Mouse (Mus musculus) frontal cortex, postnatal 36 days (tissue): ENCODE measurements around the gene Crkl.

Source experiments
- DNase-seq, 2 experiments: peaks; one replicate each; pipeline ENCODE4 v3.0.0; 2022; ENCODE audit warnings: low spot score in 2 of 2

Gene Crkl

GRCm38 (mm10) chr16:17528276-17528675 is 76.5 kb downstream of the Crkl start:
- DNase-seq = no peak

DNA sequence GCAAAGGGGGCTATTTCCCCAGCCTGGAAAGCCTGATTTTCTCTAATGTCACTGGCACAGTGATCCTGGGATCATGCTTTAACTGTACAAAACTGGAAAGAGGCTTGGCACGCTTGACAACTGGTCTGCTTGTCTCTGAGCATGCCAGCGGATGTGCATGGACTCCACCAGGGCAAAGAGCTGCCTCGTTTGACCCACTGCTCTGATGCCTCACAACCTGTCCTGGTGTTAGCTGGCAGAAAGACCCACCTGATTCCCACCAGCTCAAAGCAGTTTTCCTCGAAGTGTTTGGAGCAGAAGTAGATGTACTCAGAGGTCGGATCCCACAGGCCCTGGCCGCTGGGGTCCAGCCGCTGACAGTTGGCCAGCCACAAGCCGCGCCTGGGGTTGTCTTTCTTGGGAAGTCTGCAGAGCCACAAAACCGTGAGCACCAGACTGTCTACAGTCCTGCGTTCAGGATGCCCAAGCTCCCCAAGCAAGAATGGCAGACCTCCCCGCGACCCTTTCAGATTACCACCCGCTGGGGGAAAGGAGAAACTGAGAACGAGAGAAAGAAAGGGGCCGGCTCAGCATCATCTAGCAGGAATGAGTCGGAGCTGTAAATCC is 78.3 kb downstream of the Crkl start:
- DNase-seq = no peak

- peak; percentile 96 for DNase-seq
Measured at GRCm38 (mm10) chr16:17530640-17531288, 79.0 kb downstream of the Crkl start, which contains the start of gene Thap7. Gene Thap7, minus strand, starts transcription at chr16:17531136.

GRCm38 (mm10) chr16:17532271-17532670 is 80.5 kb downstream of the Crkl start:
- no peak for DNase-seq

- DNase-seq = no peak
Measured at GRCm38 (mm10) chr16:17532676-17533329, 81.0 kb downstream of the Crkl start.

DNA sequence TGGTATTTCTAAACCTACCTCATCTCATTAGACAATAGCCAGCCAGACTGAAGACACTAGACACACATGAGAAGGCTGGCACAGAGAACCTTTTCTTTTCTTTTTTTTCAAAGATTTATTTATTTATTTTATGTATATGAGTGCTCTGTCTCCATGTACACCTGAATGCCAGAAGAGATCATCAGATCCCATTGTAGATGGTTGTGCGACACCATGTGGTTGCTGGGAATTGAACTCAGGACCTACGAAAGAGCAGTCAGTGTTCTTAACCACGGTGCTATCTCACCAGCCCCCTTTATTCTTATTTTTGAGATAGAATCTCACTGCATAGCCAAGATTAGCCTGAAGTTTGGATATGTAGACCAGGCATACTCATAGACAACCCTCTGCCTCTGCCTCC is 84.8 kb downstream of the Crkl start:
- DNase-seq = no peak
